Mouse (Mus musculus): Measurements from ENCODE around the gene Eif4e2.

Gene Eif4e2
- long read RNA-seq, experiment 1, transcript Eif4e2-204 (7 exons, 1,119 nt), result major isoform, 25 of 50 reads
- long read RNA-seq, experiment 1, transcript Eif4e2-206 (7 exons, 1,807 nt), result minor isoform, 8 of 50 reads
- long read RNA-seq, experiment 1, partial matches to known transcripts, result 1 of 50 reads
- long read RNA-seq, experiment 1, other reads (novel, unspliced or antisense), result 6 of 50 reads
- long read RNA-seq, experiment 2, transcript Eif4e2-206 (7 exons, 1,807 nt), result minor isoform, 8 of 49 reads
- long read RNA-seq, experiment 2, transcript Eif4e2-204 (7 exons, 1,119 nt), result major isoform, 25 of 49 reads
- long read RNA-seq, experiment 2, partial matches to known transcripts, result 2 of 49 reads
- long read RNA-seq, experiment 2, other reads (novel, unspliced or antisense), result 6 of 49 reads

DNA sequence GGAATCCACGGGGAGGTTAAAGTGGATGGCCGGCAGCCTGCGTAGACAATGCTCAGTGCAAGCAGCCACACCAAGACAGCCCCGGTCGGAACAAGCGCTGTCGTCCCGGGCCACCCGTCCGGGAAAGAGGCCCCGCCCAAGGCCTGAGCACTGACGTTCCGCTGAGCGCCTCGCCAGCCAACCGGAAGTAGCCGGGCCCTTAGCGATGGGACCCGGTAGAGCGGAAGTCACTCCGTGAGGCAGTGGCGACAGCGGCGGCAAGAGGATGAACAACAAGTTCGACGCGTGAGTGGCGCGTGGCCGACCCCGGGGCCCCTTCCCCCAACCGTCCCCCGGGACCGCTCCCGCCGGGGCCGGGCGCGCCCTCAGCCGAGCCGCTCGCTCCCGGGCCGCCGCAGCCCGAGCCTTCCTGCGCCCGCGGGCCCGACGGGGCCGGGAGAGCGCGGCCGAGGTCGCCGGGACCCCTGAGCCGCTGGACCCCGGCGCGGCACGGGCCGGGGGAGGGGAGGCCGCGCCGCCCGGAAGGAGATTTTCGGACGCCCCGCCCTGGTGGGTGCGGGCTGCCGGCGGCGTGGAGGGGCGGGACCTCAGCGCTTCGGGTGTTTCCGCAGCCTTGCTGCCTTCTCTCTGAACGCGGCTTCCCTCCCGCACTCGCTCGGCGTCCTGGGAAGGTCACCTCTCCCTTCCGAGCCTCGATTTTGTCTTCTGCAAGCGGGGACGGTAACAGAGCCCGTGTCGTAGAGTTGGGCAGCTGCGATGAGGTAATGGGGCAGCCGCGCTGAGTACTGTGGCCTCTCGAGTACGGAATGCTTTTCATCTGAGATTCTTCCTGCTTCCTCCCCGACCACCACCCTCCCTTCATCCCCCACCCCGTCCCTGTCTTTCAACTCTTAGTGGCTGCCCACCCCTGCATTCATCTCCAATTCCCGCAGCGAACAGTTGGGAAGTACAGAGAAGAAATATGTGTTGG lies at the start of gene Eif4e2:
Gene Eif4e2 (plus strand): TSS at position 180 of the 970 bp plus-strand sequence.
- intact Hi-C loops (cut with DNase I), result no loop called here

GRCm38 (mm10) chr1:87164164-87164795 lies 49.4 kb upstream of the Eif4e2 start:
- intact Hi-C loops (cut with DNase I), result no loop called here

- intact Hi-C loops (cut with DNase I), result no loop called here
Observed at GRCm38 (mm10) chr1:87164796-87165184, 48.9 kb upstream of the Eif4e2 start.

DNA sequence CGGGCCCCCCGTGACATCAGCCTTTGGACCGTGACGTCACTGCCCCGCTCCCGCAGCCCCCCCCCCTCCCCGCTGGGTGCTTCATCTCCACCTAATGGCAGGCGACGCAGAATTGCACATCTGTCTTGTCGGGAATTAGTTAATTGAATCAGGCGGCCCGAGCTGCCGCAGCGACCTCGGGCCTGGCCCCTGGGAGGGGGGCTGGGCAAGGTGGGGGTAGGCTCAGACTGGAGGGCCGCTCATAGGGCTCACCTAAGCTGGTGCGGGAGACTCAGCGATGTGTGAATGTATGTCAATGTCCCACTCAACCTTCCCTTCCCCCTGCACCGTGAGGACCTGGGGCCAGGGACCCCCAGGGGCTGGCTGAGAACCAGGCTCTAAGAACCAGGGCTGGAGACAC lies 43.3 kb upstream of the Eif4e2 start:
- intact Hi-C loops (cut with DNase I), result no loop called here

- intact Hi-C loops (cut with DNase I), result no loop called here
Observed at GRCm38 (mm10) chr1:87171312-87171711, 42.4 kb upstream of the Eif4e2 start.

GRCm38 (mm10) chr1:87172316-87172715 lies 41.4 kb upstream of the Eif4e2 start:
- intact Hi-C loops (cut with DNase I), result no loop called here

DNA sequence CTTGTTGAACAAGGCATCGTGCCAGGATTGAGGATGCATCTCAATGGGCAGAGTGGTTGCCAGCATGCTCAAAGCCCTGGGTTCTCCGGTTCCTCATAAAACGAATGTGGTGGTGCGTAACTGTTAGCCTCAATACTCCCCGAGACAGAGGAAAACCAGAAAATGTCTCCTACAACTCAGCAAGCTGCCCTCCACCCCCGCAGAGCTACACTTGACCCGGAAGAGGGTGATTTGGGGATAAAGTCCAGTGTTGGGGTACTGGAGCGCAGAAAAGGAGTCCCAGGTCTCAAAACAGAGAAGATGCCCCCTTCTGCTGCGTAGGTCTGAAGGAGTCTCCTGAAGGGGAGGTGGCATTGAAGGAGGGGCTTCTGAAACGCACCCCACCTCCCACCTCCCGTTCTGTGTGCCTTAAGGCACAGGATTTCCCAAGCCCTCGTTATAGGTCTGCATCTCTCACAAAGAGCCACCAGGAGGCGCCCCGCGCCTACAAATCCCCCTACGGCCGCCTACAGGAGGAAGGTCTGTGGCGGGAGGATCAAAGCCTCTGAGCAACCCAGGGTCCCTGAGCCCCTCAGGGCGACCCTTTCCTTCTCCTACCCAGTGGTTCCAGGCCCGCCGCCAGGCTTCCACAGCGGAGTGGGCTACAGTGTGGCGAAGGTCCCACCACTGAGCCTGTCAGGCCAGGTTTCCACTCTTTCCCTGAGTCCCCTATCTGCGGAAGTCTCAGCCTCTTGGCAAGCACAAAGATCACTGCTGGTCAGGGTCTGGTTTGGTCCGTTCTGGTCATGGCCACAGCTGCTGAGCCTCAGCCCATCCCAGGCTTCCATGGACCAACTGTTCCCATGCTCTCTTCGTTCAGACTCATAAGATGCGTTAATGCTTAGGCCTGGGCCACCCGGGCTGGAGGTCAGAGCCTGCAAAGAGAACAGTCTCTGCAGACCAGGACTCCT lies 39.4 kb upstream of the Eif4e2 start:
- intact Hi-C loops (cut with DNase I), result no loop called here

GRCm38 (mm10) chr1:87175852-87176292 lies 37.8 kb upstream of the Eif4e2 start:
- intact Hi-C loops (cut with DNase I), result no loop called here

DNA sequence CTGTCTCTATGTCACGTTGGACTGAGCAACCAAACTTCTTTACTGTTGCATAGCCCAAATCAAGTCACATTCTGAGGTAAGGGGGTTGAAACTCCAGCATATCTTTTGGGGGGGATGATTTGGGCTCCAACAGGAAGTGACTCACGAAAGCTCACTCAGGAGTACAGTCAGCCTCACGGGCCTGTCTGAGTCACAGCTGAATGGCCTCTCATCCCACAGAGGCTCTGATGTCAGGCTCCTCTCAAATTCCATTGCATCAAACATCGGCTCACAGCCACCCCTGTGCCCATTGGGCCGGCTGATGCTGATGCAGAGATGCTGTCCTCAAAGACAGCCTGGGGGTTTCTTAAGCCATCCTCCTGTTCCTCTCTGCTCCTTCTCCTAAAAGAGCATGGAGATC lies 32.8 kb upstream of the Eif4e2 start:
- intact Hi-C loops (cut with DNase I), result no loop called here

DNA sequence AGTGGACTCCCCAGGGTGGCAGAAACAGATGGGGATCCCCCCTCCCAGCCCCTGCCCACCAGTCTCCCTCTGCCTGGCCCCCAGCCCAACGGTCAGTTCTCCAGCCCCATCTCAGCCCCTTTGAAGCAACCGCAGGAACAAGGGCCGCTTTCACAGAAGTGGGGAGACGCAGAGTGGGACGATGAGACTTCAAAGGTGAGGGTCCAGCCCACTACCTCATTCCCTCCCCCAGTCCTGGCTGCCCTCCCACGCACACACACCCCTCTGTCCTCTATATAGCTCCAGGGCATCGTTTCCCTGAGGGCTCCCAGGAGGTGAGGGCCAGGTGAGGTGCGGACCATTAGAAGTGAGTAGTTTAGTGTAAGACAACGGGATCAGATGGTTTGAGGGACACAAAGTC lies 30.7 kb upstream of the Eif4e2 start, which contains the start of gene Prss56:
Gene Prss56 (plus strand): TSS at position 301 of the 400 bp plus-strand sequence.
- intact Hi-C loops (cut with DNase I), result no loop called here

DNA sequence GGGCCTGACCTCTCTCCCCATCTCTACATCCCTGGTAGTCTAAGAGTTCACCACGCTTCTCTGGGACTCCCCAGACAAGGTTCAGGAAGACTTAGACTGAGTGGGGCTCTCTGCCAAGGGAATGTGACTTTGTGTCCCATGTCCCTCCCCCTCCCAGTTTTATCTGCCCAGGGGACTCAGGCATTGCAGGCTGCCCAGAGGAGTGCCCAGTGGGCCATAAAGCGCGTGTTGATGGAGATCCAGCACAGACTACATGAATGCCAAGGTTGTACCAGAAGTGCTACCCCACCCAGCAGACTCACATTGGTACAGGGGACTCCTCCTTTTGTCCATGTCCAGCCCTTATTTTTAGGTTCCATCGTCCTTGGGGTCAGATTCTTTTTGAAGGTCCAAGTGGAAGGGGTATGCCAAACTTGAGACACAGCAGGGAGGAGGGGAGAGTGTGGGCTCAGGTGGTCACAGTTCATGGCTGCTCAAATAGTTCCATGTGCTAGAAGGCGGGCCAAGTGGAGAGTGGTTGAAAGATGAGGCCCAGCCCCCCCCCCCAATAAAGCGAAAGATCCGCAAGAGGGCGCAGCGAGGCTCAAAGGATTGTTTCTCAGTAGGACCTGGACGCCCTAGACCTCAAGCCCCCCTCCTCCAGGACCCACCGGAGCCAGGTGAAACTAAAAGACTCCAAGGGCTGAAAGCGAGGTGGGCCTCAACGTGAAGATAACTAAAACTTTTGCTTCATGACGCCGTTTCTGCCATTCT lies 29.5 kb upstream of the Eif4e2 start:
- intact Hi-C loops (cut with DNase I), result loop anchor here (2.0 kb wide), 1 partner anchor 85 kb away; no protein-coding TSS in a partner anchor

DNA sequence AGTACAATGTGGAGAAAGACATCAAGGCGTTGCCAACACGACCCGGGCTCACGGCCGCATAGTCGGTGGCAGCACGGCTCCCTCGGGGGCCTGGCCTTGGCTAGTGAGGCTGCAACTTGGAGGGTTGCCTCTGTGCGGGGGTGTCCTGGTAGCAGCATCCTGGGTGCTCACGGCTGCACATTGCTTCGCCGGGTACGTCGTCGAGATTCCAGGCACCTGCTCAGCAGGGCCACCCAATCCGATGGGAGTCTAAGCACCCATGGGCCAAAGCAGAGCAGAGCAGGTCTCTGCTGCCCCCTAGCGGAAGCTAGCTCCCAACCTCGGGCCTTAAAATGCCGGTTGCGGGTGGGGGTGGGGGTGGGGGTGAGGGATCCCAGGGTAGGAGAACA lies 29.0 kb upstream of the Eif4e2 start:
- intact Hi-C loops (cut with DNase I), result loop anchor here (2.0 to 5.0 kb wide), 3 partner anchors 86 to 567 kb away; no protein-coding TSS in a partner anchor

DNA sequence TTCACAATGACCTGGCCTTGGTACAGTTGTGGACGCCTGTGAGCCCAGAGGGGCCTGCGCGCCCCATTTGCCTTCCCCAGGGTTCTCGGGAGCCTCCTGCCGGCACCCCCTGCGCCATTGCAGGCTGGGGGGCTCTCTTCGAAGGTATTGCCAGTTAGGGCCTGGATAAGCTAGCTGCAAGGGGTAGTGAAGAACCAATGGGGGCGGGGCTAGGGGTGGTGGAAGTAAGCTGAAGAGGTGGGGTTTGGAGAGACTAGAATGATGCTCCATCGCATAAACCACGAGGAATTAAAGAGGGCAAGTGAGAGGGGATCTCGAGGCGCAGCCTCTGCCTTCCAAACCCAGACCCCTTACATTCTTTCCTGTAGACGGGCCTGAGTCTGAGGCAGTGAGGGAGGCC lies 28.2 kb upstream of the Eif4e2 start:
- intact Hi-C loops (cut with DNase I), result loop anchor here (2.0 to 5.0 kb wide), 3 partner anchors 87 to 568 kb away; no protein-coding TSS in a partner anchor

DNA sequence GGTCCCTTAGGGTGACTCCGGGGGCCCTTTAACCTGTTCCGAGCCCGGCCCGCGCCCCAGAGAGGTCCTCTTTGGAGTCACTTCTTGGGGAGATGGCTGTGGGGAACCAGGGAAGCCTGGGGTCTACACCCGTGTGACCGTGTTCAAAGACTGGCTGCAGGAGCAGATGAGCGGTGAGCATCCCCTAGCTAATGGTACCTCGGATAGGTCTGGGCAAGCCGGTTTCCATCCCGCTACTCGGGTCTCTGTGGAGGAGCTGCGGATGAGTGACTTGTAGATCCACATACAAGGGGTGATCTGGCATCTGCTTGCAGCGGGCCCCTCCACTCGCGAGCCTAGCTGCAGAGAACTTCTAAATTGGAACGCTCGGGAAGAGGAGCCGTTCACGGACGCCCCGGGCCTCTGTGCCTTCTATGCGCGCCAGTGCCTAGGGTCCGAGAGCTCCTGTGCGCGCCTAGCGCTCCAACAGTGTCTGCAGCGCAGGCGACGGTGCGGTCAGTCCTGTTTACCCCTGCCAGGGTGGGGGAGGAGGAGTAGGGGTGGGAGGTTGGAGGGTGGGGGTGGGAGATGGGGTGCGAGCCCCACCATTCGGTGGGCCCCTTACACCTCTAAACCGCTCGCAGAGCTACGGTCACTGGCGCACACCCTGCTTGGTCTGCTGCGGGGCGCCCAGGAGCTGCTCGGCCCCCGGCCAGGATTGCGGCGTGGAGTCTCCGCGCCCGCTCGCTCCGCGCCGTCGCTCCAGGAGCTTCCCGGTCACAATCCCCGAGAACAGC lies 27.3 kb upstream of the Eif4e2 start:
- intact Hi-C loops (cut with DNase I), result loop anchor here (5.0 kb wide), 2 partner anchors 534 to 569 kb away; no protein-coding TSS in a partner anchor

DNA sequence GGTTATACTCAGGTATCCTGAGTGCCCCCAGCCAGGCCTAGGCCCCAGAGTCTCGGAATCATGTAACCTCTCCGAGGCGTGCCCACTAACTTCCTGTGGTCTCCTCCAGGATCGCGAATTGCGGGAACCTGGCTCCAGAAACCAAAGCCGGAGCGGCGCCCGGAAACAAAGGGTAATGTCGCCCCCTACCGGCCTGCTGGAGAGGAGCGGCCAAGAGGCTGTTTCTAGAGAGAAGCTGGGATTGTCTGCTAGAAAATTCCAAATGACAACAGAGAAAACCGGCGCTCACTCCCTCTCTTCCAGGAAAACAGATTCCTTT lies 26.7 kb upstream of the Eif4e2 start:
- intact Hi-C loops (cut with DNase I), result loop anchor here (5.0 kb wide), 2 partner anchors 535 to 570 kb away; no protein-coding TSS in a partner anchor

DNA sequence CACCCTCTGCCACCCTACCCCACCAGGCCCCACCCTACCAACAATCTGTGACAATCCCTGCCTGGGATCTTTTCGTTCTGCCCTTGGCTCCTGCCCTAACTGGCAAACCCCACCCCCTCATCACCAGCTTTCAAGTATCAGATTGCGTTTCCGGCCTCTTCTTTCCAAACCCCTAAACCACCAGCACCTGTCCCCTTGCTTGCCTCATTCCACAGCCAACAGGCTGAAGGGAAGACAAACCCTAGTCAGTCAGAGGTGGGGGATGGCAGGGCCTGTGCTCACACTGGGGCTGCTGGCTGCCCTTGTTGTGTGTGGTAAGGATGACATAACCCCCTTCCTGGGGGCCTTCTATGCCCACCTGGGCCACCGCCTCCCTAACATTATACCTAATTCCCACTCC lies 23.3 kb upstream of the Eif4e2 start, which contains the start of gene Chrnd:
Gene Chrnd (plus strand): TSS at position 179 of the 400 bp plus-strand sequence.
- intact Hi-C loops (cut with DNase I), result no loop called here

DNA sequence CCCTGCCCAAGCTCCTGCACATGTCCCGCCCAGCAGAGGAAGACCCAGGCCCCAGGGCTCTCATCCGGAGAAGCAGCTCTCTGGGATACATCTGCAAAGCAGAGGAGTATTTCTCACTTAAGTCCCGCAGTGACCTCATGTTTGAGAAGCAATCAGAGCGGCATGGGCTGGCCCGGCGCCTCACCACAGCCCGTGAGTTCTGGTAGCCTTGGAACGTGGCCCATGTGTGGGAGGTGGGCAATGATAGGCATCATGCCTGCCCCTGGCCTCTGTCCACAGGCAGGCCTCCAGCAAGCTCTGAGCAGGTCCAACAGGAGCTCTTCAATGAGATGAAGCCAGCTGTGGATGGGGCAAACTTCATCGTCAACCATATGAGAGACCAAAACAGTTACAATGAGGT lies 16.4 kb upstream of the Eif4e2 start:
- intact Hi-C loops (cut with DNase I), result no loop called here
